Mouse (Mus musculus): ENCODE data around the gene Smyd3.

Gene Smyd3

GRCm38 (mm10) chr1:178960015-178960559, 557.8 kb downstream of the Smyd3 start:
- peak; percentile 82 to 85 for DNase-seq (ENCODE audit: low spot score in 2 of 2)

GRCm38 (mm10) chr1:178958641-178959040, 559.2 kb downstream of the Smyd3 start:
- DNase-seq (ENCODE audit: low spot score in 2 of 2): no peak

- no peak for DNase-seq (ENCODE audit: low spot score in 2 of 2)
Observed at GRCm38 (mm10) chr1:178952910-178953309, 564.9 kb downstream of the Smyd3 start.

GRCm38 (mm10) chr1:178942251-178942963, 575.4 kb downstream of the Smyd3 start:
- DNase-seq (ENCODE audit: low spot score in 2 of 2): no peak

- DNase-seq (ENCODE audit: low spot score in 2 of 2): no peak
Observed at GRCm38 (mm10) chr1:178940353-178940752, 577.5 kb downstream of the Smyd3 start.

- DNase-seq (ENCODE audit: low spot score in 2 of 2): no peak
Observed at GRCm38 (mm10) chr1:178936976-178937375, 580.9 kb downstream of the Smyd3 start.

- DNase-seq (ENCODE audit: low spot score in 2 of 2): no peak
Observed at GRCm38 (mm10) chr1:178936457-178936856, 581.4 kb downstream of the Smyd3 start.

GRCm38 (mm10) chr1:178933953-178934637, 583.7 kb downstream of the Smyd3 start:
- no peak for DNase-seq (ENCODE audit: low spot score in 2 of 2)

GRCm38 (mm10) chr1:178929531-178929930, 588.3 kb downstream of the Smyd3 start:
- no peak for DNase-seq (ENCODE audit: low spot score in 2 of 2)

GRCm38 (mm10) chr1:178924492-178925183, 593.2 kb downstream of the Smyd3 start:
- DNase-seq (ENCODE audit: low spot score in 2 of 2): no peak

- DNase-seq (ENCODE audit: low spot score in 2 of 2): no peak
Observed at GRCm38 (mm10) chr1:178917194-178917902, 600.5 kb downstream of the Smyd3 start.

- DNase-seq (ENCODE audit: low spot score in 2 of 2): no peak
Observed at GRCm38 (mm10) chr1:178915056-178915455, 602.8 kb downstream of the Smyd3 start.

GRCm38 (mm10) chr1:178912936-178913716, 604.7 kb downstream of the Smyd3 start:
- no peak for DNase-seq (ENCODE audit: low spot score in 2 of 2)

GRCm38 (mm10) chr1:178910951-178911350, 606.9 kb downstream of the Smyd3 start:
- DNase-seq (ENCODE audit: low spot score in 2 of 2): no peak
